8 mouse cellular contexts compared by ENCODE assay signal in the genomic region with DNA sequence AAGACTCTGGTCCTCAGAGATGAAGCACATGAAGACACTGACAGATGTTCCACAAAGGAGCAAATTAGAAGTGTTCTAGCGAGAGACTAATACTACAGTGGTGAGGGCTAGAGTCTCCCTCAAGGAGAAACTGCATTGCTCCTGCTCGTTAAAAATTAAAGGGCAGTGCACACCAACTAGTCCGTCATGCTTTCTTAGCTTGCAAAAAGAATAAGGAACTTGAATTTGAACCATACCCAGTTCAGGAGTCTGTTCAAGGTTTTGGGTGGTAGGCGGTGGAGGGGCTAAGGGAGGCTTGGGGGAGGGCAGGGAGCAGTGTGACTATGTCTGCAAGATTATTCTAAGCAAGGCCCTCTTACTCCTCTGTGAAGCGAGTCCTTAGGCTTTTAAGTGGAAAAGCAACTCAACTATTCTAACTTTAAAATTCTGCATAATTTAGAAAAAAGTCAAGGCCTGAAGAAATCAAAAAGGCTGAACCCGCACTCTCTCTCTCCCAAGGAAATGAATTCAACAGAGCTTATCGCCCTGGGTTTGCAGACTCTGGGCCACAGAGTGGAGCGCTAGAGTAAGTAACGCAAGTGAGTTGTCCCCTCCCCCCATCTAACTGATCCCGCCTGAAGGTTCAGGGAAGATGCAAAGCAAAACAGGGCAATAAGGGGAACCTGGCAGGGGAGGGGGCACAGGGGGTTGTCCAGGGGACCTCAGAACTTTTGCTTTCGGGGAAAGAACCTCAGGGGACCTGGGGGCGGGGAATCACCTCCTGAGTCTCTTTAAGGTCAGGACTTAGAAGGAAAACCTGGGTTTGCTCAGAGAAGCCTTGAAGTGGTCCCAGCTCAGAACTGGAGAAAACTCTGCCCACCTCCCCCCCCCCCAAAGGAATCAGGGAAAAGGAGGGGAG. TPM values are rescaled to one million over a fixed set of nuclear protein-coding genes. Genes with fewer than 3 reads are reported as not detected.
DNase-seq lines count a peak whose midpoint lies in the region; ATAC-seq and TF ChIP-seq lines count a peak whose summit lies in the region.

No protein-coding gene starts in this region.

- H3K27me3 ChIP-seq in embryonic facial prominence, embryonic 10.5 days (replicated peaks; ENCODE audit: low read depth, poor library complexity, severe bottlenecking): peaks cover 66% of the 10 kb centered on the region
- H3K27me3 ChIP-seq in heart, embryonic 14.5 days (ENCODE audit: control insufficient read depth, insufficient read depth, low read length): peaks cover 48% of the 10 kb centered on the region
- peaks cover 54% of the 10 kb centered on the region for H3K27me3 ChIP-seq in limb, embryonic 10.5 days (ENCODE audit: low read depth, poor library complexity, severe bottlenecking)
- H3K27me3 ChIP-seq in midbrain, embryonic 12.5 days: peaks cover 60% of the 10 kb centered on the region
- H3K27me3 ChIP-seq in thymus, adult 2 months (ENCODE audit: control insufficient read depth, insufficient read depth, low read length): no peaks in the 10 kb centered on the region

- peak; percentile 83 for DNase-seq in 3T3-L1 (ENCODE audit: low read depth, low spot score)
- peak; percentile 74 for DNase-seq in CD4-positive helper T cell, adult 2 months (ENCODE audit: low read depth, low spot score)
- DNase-seq in embryonic facial prominence, embryonic 10.5 days (ENCODE audit: low spot score): peak; percentile 62
- peak; percentile 63 for DNase-seq in limb, embryonic 10.5 days (ENCODE audit: low spot score)
- DNase-seq in thymus, adult 2 months: peak; percentile 76

- H3K4me3 ChIP-seq in embryonic facial prominence, embryonic 10.5 days: peak overlapping the region; percentile 69
- peak overlapping the region; percentile 58 for H3K4me3 ChIP-seq in heart, embryonic 14.5 days (ENCODE audit: control insufficient read depth in 1 of 2, insufficient read depth in 1 of 2, low read depth in 1 of 2, low read length in 2 of 2)
- peak overlapping the region; percentile 66 for H3K4me3 ChIP-seq in limb, embryonic 10.5 days
- H3K4me3 ChIP-seq in midbrain, embryonic 12.5 days: peak overlapping the region; percentile 52
- peak overlapping the region; percentile 76 for H3K4me3 ChIP-seq in thymus, adult 2 months (ENCODE audit: control insufficient read depth, insufficient read depth, low read length)

- 16% methylated on average over 12 of the region's 12 CpGs for WGBS in embryonic facial prominence, embryonic 10.5 days
- 33% methylated on average over 12 of the region's 12 CpGs for WGBS in heart, embryonic 14.5 days
- 18% methylated on average over 12 of the region's 12 CpGs for WGBS in limb, embryonic 10.5 days
- WGBS in midbrain, embryonic 12.5 days: 22% methylated on average over 12 of the region's 12 CpGs
- WGBS in thymus, adult 2 months: 2% methylated on average over 12 of the region's 12 CpGs

- no peak for ATAC-seq in heart, embryonic 14.5 days (ENCODE audit: insufficient number of reproducible peaks, insufficient read depth, low FRiP score, low read depth)
- peak; percentile 10; the same call in 1 of the 2 replicates for ATAC-seq in midbrain, embryonic 12.5 days (ENCODE audit: low FRiP score, low read depth)
- no peak for ATAC-seq in inflammation-experienced regulatory T-cells, adult 6 months

- no peaks in the 10 kb centered on the region for H3K36me3 ChIP-seq in embryonic facial prominence, embryonic 10.5 days (replicated peaks)
- H3K36me3 ChIP-seq in heart, embryonic 14.5 days (ENCODE audit: control insufficient read depth, insufficient read depth, low read length): no peaks in the 10 kb centered on the region
- no peaks in the 10 kb centered on the region for H3K36me3 ChIP-seq in limb, embryonic 10.5 days
- H3K36me3 ChIP-seq in midbrain, embryonic 12.5 days: no peaks in the 10 kb centered on the region
- H3K36me3 ChIP-seq in thymus, adult 2 months (ENCODE audit: control insufficient read depth, insufficient read depth, low read length): no peaks in the 10 kb centered on the region

- no peak overlapping the region; the same call in none of the 2 replicates for H3K27ac ChIP-seq in embryonic facial prominence, embryonic 10.5 days (replicated peaks)
- H3K27ac ChIP-seq in heart, embryonic 14.5 days (replicated peaks in 1 of 2; ENCODE audit: control insufficient read depth in 1 of 2, insufficient read depth in 1 of 2, low read depth in 2 of 2, low read length in 2 of 2): peak overlapping the region in 1 of 2 experiments; percentile 19; a peak in 1 of 4 replicates
- peak overlapping the region; percentile 77 for H3K27ac ChIP-seq in limb, embryonic 10.5 days
- H3K27ac ChIP-seq in midbrain, embryonic 12.5 days (replicated peaks): no peak overlapping the region
- peak overlapping the region; percentile 71 for H3K27ac ChIP-seq in thymus, adult 2 months (ENCODE audit: control insufficient read depth, insufficient read depth, low read length)

- no peak for TF ChIP-seq CTCF in thymus, adult 2 months (IDR thresholded peaks at IDR 0.05; ENCODE audit: borderline replicate concordance, control insufficient read depth, extremely low read depth, insufficient read depth, low read length, poor library complexity)

- peak overlapping the region; percentile 63 for H3K9ac ChIP-seq in heart, embryonic 14.5 days (ENCODE audit: low read length)
- H3K9ac ChIP-seq in midbrain, embryonic 12.5 days (replicated peaks): peak overlapping the region; percentile 49; the same call in 1 of the 2 replicates

- H3K4me2 ChIP-seq in heart, embryonic 14.5 days (ENCODE audit: low read length): peak overlapping the region; percentile 99
- peak overlapping the region; percentile 95 for H3K4me2 ChIP-seq in midbrain, embryonic 12.5 days (replicated peaks)

- no peaks in the 10 kb centered on the region for H3K9me3 ChIP-seq in embryonic facial prominence, embryonic 10.5 days
- no peaks in the 10 kb centered on the region for H3K9me3 ChIP-seq in heart, embryonic 14.5 days (ENCODE audit: control insufficient read depth, low read length)
- H3K9me3 ChIP-seq in limb, embryonic 10.5 days (replicated peaks): no peaks in the 10 kb centered on the region
- H3K9me3 ChIP-seq in midbrain, embryonic 12.5 days: no peaks in the 10 kb centered on the region

- TF ChIP-seq POLR2A in thymus, adult 2 months (IDR thresholded peaks at IDR 0.05; ENCODE audit: control insufficient read depth, extremely low read depth, insufficient read depth, low read length, poor library complexity): no peak

- H3K4me1 ChIP-seq in embryonic facial prominence, embryonic 10.5 days: peaks cover 32% of the 10 kb centered on the region
- peaks cover 13 to 27% of the 10 kb centered on the region in 2 experiments; a peak in 3 of 4 replicates for H3K4me1 ChIP-seq in heart, embryonic 14.5 days (ENCODE audit: control insufficient read depth in 2 of 2, insufficient read depth in 2 of 2, low read length in 2 of 2)
- H3K4me1 ChIP-seq in limb, embryonic 10.5 days: peaks cover 29% of the 10 kb centered on the region
- peaks cover 30% of the 10 kb centered on the region for H3K4me1 ChIP-seq in midbrain, embryonic 12.5 days
- peaks cover 15% of the 10 kb centered on the region for H3K4me1 ChIP-seq in thymus, adult 2 months (replicated peaks; ENCODE audit: control insufficient read depth, insufficient read depth, low read length)

RNA-seq across cellular contexts. Expression of gene Ptger4, which starts 2.4 kb away (rescaled TPM):
- 1.00 and 1.0 TPM in 2 replicates for polyA plus RNA-seq in embryonic facial prominence, embryonic 10.5 days (2016; fragmentation: Nextera tagmentation; extraction: Ambion mirVana)
- polyA plus RNA-seq in heart, embryonic 14.5 days (2014; fragmentation: Nextera tagmentation; extraction: Ambion mirVana): 3.3 and 4.1 TPM in 2 replicates
- 0.84 and 1.4 TPM in 2 replicates for polyA plus RNA-seq in limb, embryonic 10.5 days (2016; fragmentation: Nextera tagmentation; extraction: Ambion mirVana)
- polyA plus RNA-seq in midbrain, embryonic 12.5 days (2016; fragmentation: Nextera tagmentation; extraction: Ambion mirVana): 0.42 and 0.70 TPM in 2 replicates
- polyA plus RNA-seq in thymus, adult 2 months (2012; rRNA removed): 61.0 and 63.0 TPM in 2 replicates
- 10 to 100 TPM; 25.0 to 27.1 (median 26.3) TPM for polyA plus RNA-seq in inflammation-experienced regulatory T-cells, adult 6 months (2017; shearing (Covaris generic))

RNA-seq across cellular contexts. Expression of gene Ttc33, which starts 56.2 kb away (rescaled TPM):
- 34.9 and 35.7 TPM in 2 replicates for polyA plus RNA-seq in embryonic facial prominence, embryonic 10.5 days (2016; fragmentation: Nextera tagmentation; extraction: Ambion mirVana)
- polyA plus RNA-seq in heart, embryonic 14.5 days (2014; fragmentation: Nextera tagmentation; extraction: Ambion mirVana): 36.8 and 39.7 TPM in 2 replicates
- 35.4 and 37.2 TPM in 2 replicates for polyA plus RNA-seq in limb, embryonic 10.5 days (2016; fragmentation: Nextera tagmentation; extraction: Ambion mirVana)
- polyA plus RNA-seq in midbrain, embryonic 12.5 days (2016; fragmentation: Nextera tagmentation; extraction: Ambion mirVana): 51.1 and 51.9 TPM in 2 replicates
- polyA plus RNA-seq in thymus, adult 2 months (2012; rRNA removed): 3.8 and 4.9 TPM in 2 replicates
- polyA plus RNA-seq in inflammation-experienced regulatory T-cells, adult 6 months (2017; shearing (Covaris generic)): 10 to 100 TPM; 58.5 to 62.4 (median 61.3) TPM

Comparison
In these comparisons a context has a peak if more than half of its experiments do, and no peak if none do; other contexts are left out.
1. H3K27ac ChIP-seq: peak in limb, embryonic 10.5 days (single experiment) and thymus, adult 2 months (single experiment); none in embryonic facial prominence, embryonic 10.5 days (single experiment) and midbrain, embryonic 12.5 days (single experiment).
2. Peak in every context shown above with its lines, with median percentiles within 50 percentile points of each other: DNase-seq and H3K4me3 ChIP-seq.